Mouse (Mus musculus): Measurements from ENCODE around the gene Fbxl18. TPM values are rescaled to one million over a fixed set of nuclear protein-coding genes. Genes with fewer than 3 reads are reported as not detected.

Fbxl18 gene
- 27.7 and 28.9 TPM in 2 replicates for polyA plus RNA-seq (2016; fragmentation: Nextera tagmentation; extraction: Ambion mirVana)

GRCm38 (mm10) chr5:142894918-142895613 lies at the start of gene Fbxl18:
Gene Fbxl18 (minus strand): TSS chr5:142895421.
- Histone ChIP-seq H3K9ac (replicated peaks) (peak within 1 kb of the TSS; percentile 87), H3K27ac (replicated peaks) (peak within 1 kb of the TSS; percentile 78), H3K9me3 (no peaks in the 10 kb centered on the region), H3K4me3 (peak within 1 kb of the TSS; percentile 79), H3K27me3 (no peaks in the 10 kb centered on the region), H3K4me2 (replicated peaks) (peak within 1 kb of the TSS; percentile 94), H3K4me1 (peaks cover 23% of the 10 kb centered on the region), H3K36me3 (peaks cover 13% of the 10 kb centered on the region)
- under 1% methylated on average over 40 of the region's 40 CpGs for WGBS
- peak; percentile 96 for ATAC-seq (ENCODE audit: low FRiP score, low read depth)

- Histone ChIP-seq H3K27me3 (no peaks in the 10 kb centered on the region), H3K4me2 (replicated peaks) (no peak overlapping the region), H3K27ac (replicated peaks) (no peak overlapping the region), H3K9me3 (peaks cover 4% of the 10 kb centered on the region; the same call in 1 of the 2 replicates), H3K4me3 (no peak overlapping the region), H3K9ac (replicated peaks) (no peak overlapping the region), H3K36me3 (no peaks in the 10 kb centered on the region), H3K4me1 (peaks cover 7% of the 10 kb centered on the region)
- no peak for ATAC-seq (ENCODE audit: low FRiP score, low read depth)
- WGBS = 69% methylated on average over 2 of the region's 2 CpGs
These were observed 45.2 kb upstream of the Fbxl18 start for GRCm38 (mm10) chr5:142940393-142940792.

GRCm38 (mm10) chr5:142937956-142938727 lies 42.9 kb upstream of the Fbxl18 start:
- Histone ChIP-seq H3K4me3 (no peak overlapping the region), H3K36me3 (no peaks in the 10 kb centered on the region), H3K9me3 (peaks cover 4% of the 10 kb centered on the region; the same call in 1 of the 2 replicates), H3K4me1 (peaks cover 7% of the 10 kb centered on the region), H3K9ac (replicated peaks) (no peak overlapping the region), H3K27ac (replicated peaks) (no peak overlapping the region), H3K27me3 (no peaks in the 10 kb centered on the region), H3K4me2 (replicated peaks) (no peak overlapping the region)
- ATAC-seq (ENCODE audit: low FRiP score, low read depth) = no peak
- 36% methylated on average over 19 of the region's 19 CpGs for WGBS

GRCm38 (mm10) chr5:142936336-142936719 lies 41.1 kb upstream of the Fbxl18 start:
- Histone ChIP-seq H3K27ac (replicated peaks) (no peak overlapping the region), H3K4me1 (peaks cover 7% of the 10 kb centered on the region), H3K36me3 (no peaks in the 10 kb centered on the region), H3K9ac (replicated peaks) (0 out of 2 replicates have a peak overlapping the region, but pooled peaks have one; percentile 13), H3K9me3 (peaks cover 4% of the 10 kb centered on the region; the same call in 1 of the 2 replicates), H3K4me2 (replicated peaks) (peak overlapping the region; percentile 46), H3K4me3 (no peak overlapping the region), H3K27me3 (0 out of 2 replicates have a peak, but pooled peaks cover under 1% of the 10 kb centered on the region)
- ATAC-seq (ENCODE audit: low FRiP score, low read depth) = peak; percentile 50; the same call in 1 of the 2 replicates
- WGBS = 3% methylated on average over 17 of the region's 17 CpGs

GRCm38 (mm10) chr5:142935642-142936335 lies 40.6 kb upstream of the Fbxl18 start:
- no peaks in the 10 kb centered on the region for H3K36me3 ChIP-seq
- H3K4me3 ChIP-seq = no peak overlapping the region
- WGBS = 20% methylated on average over 13 of the region's 13 CpGs
- ATAC-seq (ENCODE audit: low FRiP score, low read depth) = peak; percentile 75
- H3K4me1 ChIP-seq = peaks cover 7% of the 10 kb centered on the region
- H3K9ac ChIP-seq (replicated peaks) = 0 out of 2 replicates have a peak overlapping the region, but pooled peaks have one; percentile 13
- peak overlapping the region; percentile 46 for H3K4me2 ChIP-seq (replicated peaks)
- H3K9me3 ChIP-seq = peaks cover 1% of the 10 kb centered on the region; the same call in 1 of the 2 replicates
- H3K27me3 ChIP-seq = peaks cover 6% of the 10 kb centered on the region; the same call in 1 of the 2 replicates
- no peak overlapping the region for H3K27ac ChIP-seq (replicated peaks)

- H3K9me3 ChIP-seq = no peaks in the 10 kb centered on the region
- no peak overlapping the region for H3K4me3 ChIP-seq
- WGBS = 80% methylated on average over 8 of the region's 8 CpGs
- H3K27ac ChIP-seq (replicated peaks) = no peak overlapping the region
- ATAC-seq (ENCODE audit: low FRiP score, low read depth) = no peak
- no peak overlapping the region for H3K9ac ChIP-seq (replicated peaks)
- H3K36me3 ChIP-seq = no peaks in the 10 kb centered on the region
- no peak overlapping the region for H3K4me2 ChIP-seq (replicated peaks)
- H3K4me1 ChIP-seq = peaks cover 14% of the 10 kb centered on the region
- H3K27me3 ChIP-seq = peaks cover 33% of the 10 kb centered on the region
These were observed 37.5 kb upstream of the Fbxl18 start for GRCm38 (mm10) chr5:142932731-142933130.

GRCm38 (mm10) chr5:142932084-142932685 lies 37.0 kb upstream of the Fbxl18 start:
- no peaks in the 10 kb centered on the region for H3K36me3 ChIP-seq
- H3K27me3 ChIP-seq = peaks cover 37% of the 10 kb centered on the region
- no peak overlapping the region for H3K9ac ChIP-seq (replicated peaks)
- no peak overlapping the region for H3K4me2 ChIP-seq (replicated peaks)
- whole genome bisulfite sequencing = 28% methylated on average over 9 of the region's 9 CpGs
- no peak overlapping the region for H3K27ac ChIP-seq (replicated peaks)
- no peak for ATAC-seq (ENCODE audit: low FRiP score, low read depth)
- no peaks in the 10 kb centered on the region for H3K9me3 ChIP-seq
- peaks cover 14% of the 10 kb centered on the region for H3K4me1 ChIP-seq
- H3K4me3 ChIP-seq = no peak overlapping the region

- 83% methylated on average over 9 of the region's 9 CpGs for WGBS
These were observed 36.1 kb upstream of the Fbxl18 start for GRCm38 (mm10) chr5:142931241-142931745.

GRCm38 (mm10) chr5:142929400-142929752 lies 34.2 kb upstream of the Fbxl18 start:
- H3K27ac ChIP-seq (replicated peaks) = no peak overlapping the region
- ATAC-seq (ENCODE audit: low FRiP score, low read depth) = no peak
- 11% methylated on average over 4 of the region's 4 CpGs for WGBS

More at GRCm38 (mm10) chr5:142931241-142931745, 36.1 kb upstream of the Fbxl18 start:
- no peak overlapping the region for H3K4me3 ChIP-seq
- no peak overlapping the region for H3K27ac ChIP-seq (replicated peaks)
- H3K9me3 ChIP-seq = no peaks in the 10 kb centered on the region
- H3K9ac ChIP-seq (replicated peaks) = no peak overlapping the region
- H3K4me2 ChIP-seq (replicated peaks) = no peak overlapping the region
- no peak for ATAC-seq (ENCODE audit: low FRiP score, low read depth)
- H3K36me3 ChIP-seq = no peaks in the 10 kb centered on the region
- peaks cover 37% of the 10 kb centered on the region for H3K27me3 ChIP-seq
- H3K4me1 ChIP-seq = peaks cover 18% of the 10 kb centered on the region

GRCm38 (mm10) chr5:142928749-142929399 lies 33.7 kb upstream of the Fbxl18 start:
- Histone ChIP-seq H3K9ac (replicated peaks) (peak overlapping the region; percentile 57), H3K27me3 (peaks cover 37% of the 10 kb centered on the region), H3K27ac (replicated peaks) (no peak overlapping the region), H3K4me1 (peaks cover 17% of the 10 kb centered on the region), H3K36me3 (no peaks in the 10 kb centered on the region), H3K4me3 (peak overlapping the region; percentile 40), H3K9me3 (no peaks in the 10 kb centered on the region), H3K4me2 (replicated peaks) (peak overlapping the region; percentile 59)
- peak; percentile 10; the same call in 1 of the 2 replicates for ATAC-seq (ENCODE audit: low FRiP score, low read depth)
- WGBS = 5% methylated on average over 29 of the region's 35 CpGs

More at GRCm38 (mm10) chr5:142929400-142929752, 34.2 kb upstream of the Fbxl18 start:
- no peaks in the 10 kb centered on the region for H3K9me3 ChIP-seq
- H3K4me2 ChIP-seq (replicated peaks) = peak overlapping the region; percentile 59
- H3K27me3 ChIP-seq = peaks cover 37% of the 10 kb centered on the region
- no peaks in the 10 kb centered on the region for H3K36me3 ChIP-seq
- peak overlapping the region; percentile 57 for H3K9ac ChIP-seq (replicated peaks)
- peaks cover 17% of the 10 kb centered on the region for H3K4me1 ChIP-seq
- peak overlapping the region; percentile 40 for H3K4me3 ChIP-seq
